Mouse (Mus musculus): ENCODE measurements around the gene 1700016H13Rik.

1700016H13Rik gene

DNA sequence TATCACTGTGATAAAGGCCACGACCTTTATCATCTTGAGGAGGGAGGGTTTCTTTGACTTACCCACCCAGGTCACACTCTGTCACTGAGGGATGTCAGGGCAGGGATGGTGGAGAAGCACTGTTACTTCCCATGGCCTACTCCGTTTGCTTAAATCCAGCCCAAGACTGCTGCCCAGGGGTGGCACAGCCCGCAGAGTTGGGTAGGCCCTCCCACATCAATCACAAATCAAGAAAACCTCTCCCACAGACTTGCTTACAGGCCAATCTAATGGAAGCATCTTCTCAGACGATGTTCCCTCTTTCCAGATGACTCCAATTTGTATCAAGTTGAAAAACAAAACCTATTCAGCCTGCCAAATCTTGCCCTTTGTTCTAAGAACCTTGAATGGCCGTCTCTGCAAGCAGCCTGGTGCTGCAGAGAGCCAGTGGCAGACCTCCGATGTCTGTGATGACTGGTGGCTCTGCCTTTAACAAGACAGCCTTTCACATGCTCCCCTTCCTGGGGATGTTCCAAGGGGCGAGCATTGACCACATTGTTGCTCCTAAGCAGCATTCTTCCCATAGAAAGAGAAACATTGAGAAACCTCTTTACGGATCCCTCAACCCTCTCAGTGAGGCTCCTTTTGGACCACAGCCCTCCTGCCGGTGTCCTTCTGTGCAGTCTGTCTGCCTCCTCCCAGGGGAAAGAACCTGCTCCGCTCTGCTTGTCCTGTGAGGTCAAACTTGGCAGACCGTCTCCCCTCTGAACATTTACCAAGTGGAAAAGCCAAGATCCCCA is 52.5 kb downstream of the 1700016H13Rik start:
- no peak for DNase-seq (ENCODE audit: low read depth)

DNA sequence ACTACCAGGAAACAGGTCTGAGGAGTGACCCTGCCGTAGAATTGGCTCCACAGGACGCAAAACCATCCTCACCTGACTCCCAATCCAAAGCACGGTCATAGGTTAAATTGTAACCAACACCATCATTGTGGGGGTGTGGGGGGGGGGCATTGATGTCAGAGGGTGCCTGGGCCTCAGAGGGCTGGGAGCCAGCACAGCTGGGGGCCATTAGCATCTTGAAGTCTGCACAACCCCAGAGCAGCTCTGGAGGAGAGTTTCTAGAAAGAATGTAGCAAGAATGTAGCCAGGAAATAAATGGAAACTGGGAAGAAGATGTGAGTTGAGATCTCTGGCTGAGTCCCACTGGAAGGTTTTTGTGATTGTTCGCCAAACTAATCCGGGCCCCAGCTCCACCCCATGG is 56.9 kb downstream of the 1700016H13Rik start:
- no peak for DNase-seq (ENCODE audit: low read depth)

DNA sequence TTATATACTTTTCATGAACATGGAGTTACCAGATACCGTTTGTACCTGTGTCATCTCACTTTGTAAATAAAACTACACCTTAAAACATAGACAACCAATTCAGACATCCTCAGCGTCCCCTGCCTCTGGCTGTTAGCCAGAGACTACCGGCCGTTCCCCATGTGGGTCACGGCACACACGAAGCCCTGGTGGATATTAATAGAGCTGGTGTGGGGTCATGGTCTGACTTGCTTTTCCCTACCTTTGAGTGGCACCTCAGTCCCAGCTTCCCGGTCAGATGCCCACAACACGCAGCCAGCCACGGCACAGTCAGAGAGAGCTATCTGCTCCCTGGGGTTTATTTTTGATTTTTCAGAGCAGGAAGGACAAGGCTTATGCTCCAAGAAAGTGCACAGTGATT is 57.5 kb downstream of the 1700016H13Rik start:
- no peak for DNase-seq (ENCODE audit: low read depth)

Measured in induced T-regulatory cell, adult 2 months (primary cell).